Mouse (Mus musculus): ENCODE results near the gene Dcst1. TPM values are rescaled to one million over a fixed set of nuclear protein-coding genes. Genes with fewer than 3 reads are reported as not detected.
A peak's percentile ranks its signal among the peaks of the same experiment; 100 is the strongest.

The Dcst1 gene
- not detected for total RNA-seq (2021)
- long read RNA-seq, experiment 1, result 0 reads
- long read RNA-seq, experiment 2, result 0 reads

GRCm38 (mm10) chr3:89365153-89365485 lies at the start of gene Dcst1:
Gene Dcst1 (minus strand): TSS chr3:89365253.
- no peak for DNase-seq
- Histone ChIP-seq H3K27ac (no peak within 1 kb of the TSS), H3K4me3 (no peak within 1 kb of the TSS)
- intact Hi-C loops (cut with DNase I), result no loop called here
- no peak for TF ChIP-seq CTCF (IDR thresholded peaks at IDR 0.05)

- Histone ChIP-seq H3K4me3 (peak within 1 kb of the TSS; percentile 91), H3K27ac (peak within 1 kb of the TSS; percentile 91)
- intact Hi-C loops (cut with DNase I), result loop anchor here (2.0 kb wide), 1 partner anchor 15 kb away; no protein-coding TSS in a partner anchor
- DNase-seq, result peak; percentile 95
- no peak for TF ChIP-seq CTCF (IDR thresholded peaks at IDR 0.05)
Measured at GRCm38 (mm10) chr3:89411490-89412393, 46.7 kb upstream of the Dcst1 start, which contains the start of gene Flad1. Gene Flad1 (minus strand): TSS chr3:89411870.

GRCm38 (mm10) chr3:89410864-89411263 lies 45.8 kb upstream of the Dcst1 start:
- DNase-seq, result no peak
- TF ChIP-seq CTCF (IDR thresholded peaks at IDR 0.05), result no peak
- intact Hi-C loops (cut with DNase I), result loop anchor here (2.0 kb wide), 1 partner anchor 14 kb away; no protein-coding TSS in a partner anchor
- peak overlapping the region; percentile 91 for H3K4me3 ChIP-seq
- H3K27ac ChIP-seq, result peak overlapping the region; percentile 91

- intact Hi-C loops (cut with DNase I), result loop anchor here (2.0 kb wide), 1 partner anchor 13 kb away; no protein-coding TSS in a partner anchor
- no peak overlapping the region for H3K27ac ChIP-seq
- TF ChIP-seq CTCF (IDR thresholded peaks at IDR 0.05), result no peak
- no peak overlapping the region for H3K4me3 ChIP-seq
- DNase-seq, result no peak
Measured at GRCm38 (mm10) chr3:89409701-89410100, 44.6 kb upstream of the Dcst1 start.

GRCm38 (mm10) chr3:89408448-89408847 lies 43.4 kb upstream of the Dcst1 start:
- intact Hi-C loops (cut with DNase I), result no loop called here
- H3K27ac ChIP-seq, result no peak overlapping the region
- peak; percentile 20 for DNase-seq

GRCm38 (mm10) chr3:89406887-89407286 lies 41.8 kb upstream of the Dcst1 start:
- no peak for TF ChIP-seq CTCF (IDR thresholded peaks at IDR 0.05)
- Histone ChIP-seq H3K4me3 (no peak overlapping the region), H3K27ac (peak overlapping the region; percentile 78)
- intact Hi-C loops (cut with DNase I), result no loop called here
- peak; percentile 77 for DNase-seq

More at GRCm38 (mm10) chr3:89408448-89408847, 43.4 kb upstream of the Dcst1 start:
- TF ChIP-seq CTCF (IDR thresholded peaks at IDR 0.05), result no peak
- no peak overlapping the region for H3K4me3 ChIP-seq

GRCm38 (mm10) chr3:89402693-89403092 lies 37.6 kb upstream of the Dcst1 start, which contains the start of gene Lenep:
Gene Lenep (minus strand): TSS chr3:89402793.
- intact Hi-C loops (cut with DNase I), result no loop called here
- no peak for TF ChIP-seq CTCF (IDR thresholded peaks at IDR 0.05)
- Histone ChIP-seq H3K27ac (no peak within 1 kb of the TSS), H3K4me3 (no peak within 1 kb of the TSS)
- peak; percentile 14 for DNase-seq

GRCm38 (mm10) chr3:89401329-89401728 lies 36.3 kb upstream of the Dcst1 start:
- Histone ChIP-seq H3K4me3 (no peak overlapping the region), H3K27ac (no peak overlapping the region)
- intact Hi-C loops (cut with DNase I), result no loop called here
- TF ChIP-seq CTCF (IDR thresholded peaks at IDR 0.05), result no peak
- DNase-seq, result no peak

- intact Hi-C loops (cut with DNase I), result loop anchor here (2.0 to 5.0 kb wide), 2 partner anchors 14 to 91 kb away; partner anchors contain the start of gene Flad1
- TF ChIP-seq CTCF (IDR thresholded peaks at IDR 0.05), result no peak
- no peak for DNase-seq
- Histone ChIP-seq H3K4me3 (peak overlapping the region; percentile 82), H3K27ac (peak overlapping the region; percentile 95)
Measured at GRCm38 (mm10) chr3:89396654-89397005, 31.6 kb upstream of the Dcst1 start.

GRCm38 (mm10) chr3:89395806-89396653 lies 31.0 kb upstream of the Dcst1 start:
- peak; percentile 79 for DNase-seq
- TF ChIP-seq CTCF (IDR thresholded peaks at IDR 0.05), result peak; percentile 91
- intact Hi-C loops (cut with DNase I), result loop anchor here (2.0 to 5.0 kb wide), 3 partner anchors 15 to 91 kb away; partner anchors contain the start of genes Flad1 and Pygo2
- peak overlapping the region; percentile 82 for H3K4me3 ChIP-seq
- H3K27ac ChIP-seq, result peak overlapping the region; percentile 95

GRCm38 (mm10) chr3:89395419-89395805 lies 30.4 kb upstream of the Dcst1 start:
- Histone ChIP-seq H3K27ac (peak overlapping the region; percentile 95), H3K4me3 (peak overlapping the region; percentile 82)
- DNase-seq, result peak; percentile 53
- TF ChIP-seq CTCF (IDR thresholded peaks at IDR 0.05), result no peak
- intact Hi-C loops (cut with DNase I), result loop anchor here (2.0 to 5.0 kb wide), 2 partner anchors 35 to 92 kb away; partner anchors contain the start of gene Pygo2

GRCm38 (mm10) chr3:89394894-89395256 lies 29.8 kb upstream of the Dcst1 start:
- Histone ChIP-seq H3K4me3 (peak overlapping the region; percentile 82), H3K27ac (peak overlapping the region; percentile 95)
- DNase-seq, result peak; percentile 91
- intact Hi-C loops (cut with DNase I), result loop anchor here (2.0 to 5.0 kb wide), 2 partner anchors 36 to 92 kb away; partner anchors contain the start of gene Pygo2
- TF ChIP-seq CTCF (IDR thresholded peaks at IDR 0.05), result no peak
